Mouse (Mus musculus): ENCODE measurements at regions not wholly inside any gene's neighbourhood (a gene's known extent, or its start where the extent isn't known, plus 50 kb on each side); places are given as distances from the start of the nearest gene placed in this dataset.

DNA sequence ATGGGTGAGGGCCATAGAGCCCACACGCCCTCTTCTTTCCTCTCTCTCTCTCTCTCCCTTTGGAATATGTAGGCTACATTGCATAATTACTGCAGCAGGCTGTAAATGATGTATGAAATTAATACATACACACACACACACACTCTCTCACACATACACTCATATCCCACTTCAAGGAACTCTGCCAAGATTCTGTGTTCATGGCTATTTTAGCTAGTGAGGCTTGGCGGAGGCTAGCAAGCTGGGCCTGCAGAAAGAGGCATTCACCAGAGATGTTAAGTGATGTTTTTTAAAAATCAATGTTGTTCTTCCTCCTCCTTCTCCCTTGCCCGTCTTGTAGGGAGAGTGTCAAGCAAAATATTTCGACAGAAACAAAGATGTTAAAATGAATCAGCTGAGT, 325.1 kb downstream of the Med10 start:
- no peak for DNase-seq (ENCODE audit: low spot score in 2 of 2)

- DNase-seq (ENCODE audit: low spot score in 2 of 2), result no peak
Observed at GRCm38 (mm10) chr13:70134544-70134943, 332.3 kb downstream of the Med10 start.

GRCm38 (mm10) chr13:70136209-70136608, 334.0 kb downstream of the Med10 start:
- no peak for DNase-seq (ENCODE audit: low spot score in 2 of 2)

- no peak for DNase-seq (ENCODE audit: low spot score in 2 of 2)
Observed at GRCm38 (mm10) chr13:70144461-70144860, 342.3 kb downstream of the Med10 start.

- no peak for DNase-seq (ENCODE audit: low spot score in 2 of 2)
Observed at GRCm38 (mm10) chr13:70145466-70145865, 343.3 kb downstream of the Med10 start.

GRCm38 (mm10) chr13:70149041-70149898, 347.1 kb downstream of the Med10 start:
- no peak for DNase-seq (ENCODE audit: low spot score in 2 of 2)

- DNase-seq (ENCODE audit: low spot score in 2 of 2), result no peak
Observed at GRCm38 (mm10) chr13:70149899-70150184, 347.6 kb downstream of the Med10 start.

- no peak for DNase-seq (ENCODE audit: low spot score in 2 of 2)
Observed at GRCm38 (mm10) chr13:70153062-70153461, 350.9 kb downstream of the Med10 start.

GRCm38 (mm10) chr13:70155596-70155995, 353.4 kb downstream of the Med10 start:
- DNase-seq (ENCODE audit: low spot score in 2 of 2), result no peak

DNA sequence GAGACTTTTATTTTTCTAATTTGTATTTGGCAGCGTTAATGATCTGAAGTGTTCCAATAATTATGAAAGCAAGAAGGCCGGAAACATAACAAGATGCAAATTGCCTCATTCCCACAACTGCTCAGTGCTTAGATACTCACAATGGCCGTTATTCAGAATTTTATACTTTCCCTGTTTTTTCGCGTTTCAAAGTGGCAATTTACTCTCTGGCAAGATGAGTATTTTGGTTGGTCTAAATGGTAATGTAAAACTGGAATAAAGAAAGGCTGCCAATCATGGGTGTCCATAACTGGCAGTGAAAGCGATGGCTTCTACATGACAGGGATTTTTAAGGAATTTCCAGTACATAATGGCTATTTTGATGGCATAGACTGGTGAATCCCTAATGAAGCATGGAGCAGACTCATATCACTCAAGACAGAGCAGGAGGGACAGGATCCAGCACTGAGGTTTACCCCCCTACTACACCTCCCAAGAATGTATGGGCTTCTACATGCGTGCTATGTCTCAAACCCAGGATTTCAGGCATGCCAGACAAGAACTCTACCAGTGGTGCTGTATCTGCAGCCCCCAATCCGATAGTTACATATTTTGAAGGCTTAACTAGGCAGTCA, 354.9 kb downstream of the Med10 start:
- DNase-seq (ENCODE audit: low spot score in 2 of 2), result no peak

DNA sequence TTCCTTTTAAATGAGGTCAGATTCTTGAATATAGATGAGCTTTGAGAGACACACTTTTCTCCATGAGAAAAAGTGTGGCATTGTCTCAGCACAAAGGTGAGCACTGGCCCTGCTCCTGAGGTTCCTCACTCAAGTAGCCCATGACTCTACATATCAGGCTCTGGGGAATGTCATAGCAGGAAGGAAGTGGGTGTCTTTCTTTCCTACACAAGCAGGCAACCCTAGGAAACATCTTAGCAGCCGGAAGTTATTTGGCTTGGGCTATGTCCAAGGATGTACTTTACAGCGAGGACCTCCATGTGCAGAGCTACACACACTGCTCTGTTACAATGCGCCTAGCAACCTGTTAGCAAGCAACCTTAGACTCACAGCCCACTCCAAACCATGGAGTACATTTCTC, 356.9 kb downstream of the Med10 start:
- no peak for DNase-seq (ENCODE audit: low spot score in 2 of 2)

DNA sequence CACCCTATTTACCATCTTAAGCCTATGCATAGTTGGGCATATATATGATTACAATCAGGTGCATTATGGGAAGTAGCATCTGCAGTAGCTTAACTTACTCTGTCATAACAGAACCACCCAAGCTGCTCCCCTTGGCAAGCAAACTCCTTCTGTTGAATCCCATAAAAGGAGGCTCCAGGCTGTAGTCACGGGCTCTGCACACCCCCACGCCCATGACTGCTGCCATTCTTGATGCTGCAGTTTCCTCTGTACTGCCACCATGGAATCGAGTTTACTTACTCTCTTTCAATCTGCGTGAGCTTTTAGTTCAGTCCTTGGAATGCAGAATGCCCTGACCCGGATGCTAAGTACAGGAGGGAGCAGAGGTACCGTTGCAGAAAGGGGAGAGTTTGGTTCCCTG, 357.4 kb downstream of the Med10 start:
- DNase-seq (ENCODE audit: low spot score in 2 of 2), result no peak

DNA sequence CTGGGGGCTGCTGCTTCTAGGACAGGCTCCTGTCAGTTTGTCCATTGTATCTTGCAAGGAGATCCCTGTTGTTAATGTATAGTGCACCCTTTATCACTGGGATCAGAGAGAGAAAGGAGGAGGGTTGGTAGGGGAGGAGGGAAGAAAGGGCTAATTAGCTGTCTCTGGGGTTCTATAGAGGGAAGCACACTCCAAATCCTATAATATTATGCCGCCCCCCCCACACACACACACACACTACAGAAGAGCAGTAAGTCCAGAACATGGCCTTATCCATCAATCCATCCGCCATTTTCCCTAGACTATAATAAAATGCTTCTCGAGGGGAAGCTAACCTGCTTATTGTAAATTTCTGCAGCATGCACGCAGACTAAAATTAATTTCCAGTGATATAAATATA, 359.9 kb downstream of the Med10 start:
- no peak for DNase-seq (ENCODE audit: low spot score in 2 of 2)

DNA sequence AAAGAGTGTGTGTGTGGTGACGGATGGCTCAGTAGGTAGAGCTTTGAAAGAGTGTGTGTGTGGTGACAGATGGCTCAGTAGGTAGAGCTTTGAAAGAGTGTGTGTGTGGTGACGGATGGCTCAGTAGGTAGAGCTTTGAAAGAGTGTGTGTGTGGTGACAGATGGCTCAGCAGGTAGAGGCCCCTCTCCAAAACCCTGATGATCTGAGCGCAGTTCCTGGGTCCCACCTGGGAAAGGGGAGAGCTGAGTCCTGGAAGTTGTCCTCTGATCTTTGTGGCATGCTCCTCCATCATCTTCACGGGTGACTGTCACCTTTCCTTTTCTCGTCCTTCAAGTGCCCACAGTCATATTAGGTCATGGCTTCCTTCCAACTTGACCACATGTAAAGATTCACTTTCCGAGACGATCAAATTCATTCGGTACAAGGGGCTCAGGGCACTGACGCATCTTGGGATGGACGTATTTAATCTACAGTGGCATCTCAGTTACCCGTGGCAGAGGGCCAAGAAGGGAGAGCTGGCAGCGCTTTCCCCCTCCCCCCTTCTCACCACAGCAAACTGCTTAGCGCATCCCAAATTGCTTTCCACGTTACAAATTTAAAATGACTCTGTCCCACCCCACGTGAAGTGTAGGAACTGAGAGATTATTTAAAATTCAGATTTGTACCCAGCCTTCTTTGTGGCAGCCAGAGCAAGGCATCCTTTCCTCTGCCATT, 363.5 kb downstream of the Med10 start:
- no peak for DNase-seq (ENCODE audit: low spot score in 2 of 2)

DNA sequence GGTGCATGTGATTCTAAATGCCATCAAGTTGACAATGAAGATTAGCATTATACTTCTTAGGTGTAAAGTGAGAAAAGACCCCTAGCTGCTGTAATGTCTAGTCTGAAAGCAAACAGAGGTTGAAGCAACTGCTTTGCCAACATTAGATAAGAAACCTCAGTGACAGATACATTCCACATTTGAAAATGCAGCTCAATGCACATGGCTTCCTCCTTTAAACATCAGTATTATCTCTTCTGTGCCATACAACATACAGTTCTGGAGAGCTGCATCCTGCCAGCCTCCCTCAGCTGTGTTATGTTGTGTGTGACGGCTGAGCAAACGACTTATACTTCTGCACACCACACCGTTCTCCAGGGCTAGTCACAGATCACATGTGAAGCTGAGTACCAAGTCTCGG, 365.6 kb downstream of the Med10 start:
- DNase-seq (ENCODE audit: low spot score in 2 of 2), result no peak

DNA sequence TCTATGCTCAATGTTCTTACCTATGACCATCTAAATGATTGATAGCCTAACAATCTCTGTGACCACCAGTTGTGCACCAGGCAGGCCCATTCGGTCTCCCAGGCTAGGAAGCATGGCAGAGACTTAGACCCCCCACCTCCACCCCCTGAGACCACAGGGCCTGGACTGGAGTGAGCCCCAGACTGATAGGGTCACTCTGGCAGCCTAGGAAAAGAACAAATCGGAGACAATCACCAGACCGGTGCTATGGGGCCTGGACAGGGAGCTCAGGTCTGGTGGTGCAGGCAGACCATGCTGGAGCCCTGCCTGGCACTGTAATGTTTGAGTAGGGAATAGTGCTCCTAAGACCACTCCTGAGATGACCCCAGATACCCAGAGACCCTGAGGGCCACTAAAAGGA, 366.7 kb downstream of the Med10 start:
- no peak for DNase-seq (ENCODE audit: low spot score in 2 of 2)

DNA sequence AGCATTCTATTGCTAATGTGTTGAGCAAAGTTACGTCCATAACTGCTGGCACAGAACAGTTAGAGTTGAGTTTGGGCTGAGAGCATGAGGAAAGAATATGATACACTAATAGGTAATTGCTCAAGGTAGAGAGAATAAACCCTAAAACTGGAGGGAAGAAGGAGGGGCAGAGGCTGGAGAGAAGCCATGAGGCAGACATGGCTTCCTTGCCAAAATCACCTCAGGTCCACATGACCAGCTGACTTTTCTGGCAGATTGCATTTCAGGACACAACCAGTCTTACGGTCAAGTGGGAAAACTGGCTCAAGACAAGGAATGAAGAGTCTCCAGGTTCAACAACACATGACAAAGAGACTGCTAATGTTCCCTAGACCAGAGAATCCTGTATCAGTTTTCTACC, 374.9 kb downstream of the Med10 start:
- no peak for DNase-seq (ENCODE audit: low spot score in 2 of 2)

GRCm38 (mm10) chr13:70178073-70178491, 375.9 kb downstream of the Med10 start:
- no peak for DNase-seq (ENCODE audit: low spot score in 2 of 2)

DNA sequence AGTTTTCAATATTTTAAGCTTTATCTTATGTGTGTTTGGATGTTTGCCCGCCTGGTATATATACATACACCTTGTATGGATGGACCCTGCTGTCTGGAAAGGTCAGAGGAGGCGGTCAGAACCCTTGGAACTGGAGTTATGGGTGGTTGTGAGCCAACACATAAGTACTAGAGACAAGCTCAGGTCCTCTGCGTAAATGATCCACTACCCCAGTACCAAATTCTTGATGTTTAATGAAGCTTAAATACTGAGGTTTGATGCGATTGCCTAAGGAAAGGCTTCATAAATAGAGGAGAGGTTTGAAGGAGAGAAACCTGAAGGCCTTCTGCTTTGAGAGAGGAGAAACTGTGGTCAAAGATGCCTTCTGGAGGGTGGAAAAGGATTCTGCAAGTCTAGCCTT, 388.8 kb downstream of the Med10 start:
- no peak for DNase-seq (ENCODE audit: low spot score in 2 of 2)

GRCm38 (mm10) chr13:70192101-70193025, 390.2 kb downstream of the Med10 start:
- DNase-seq (ENCODE audit: low spot score in 2 of 2), result no peak

GRCm38 (mm10) chr13:70193270-70193669, 391.1 kb downstream of the Med10 start:
- no peak for DNase-seq (ENCODE audit: low spot score in 2 of 2)

DNA sequence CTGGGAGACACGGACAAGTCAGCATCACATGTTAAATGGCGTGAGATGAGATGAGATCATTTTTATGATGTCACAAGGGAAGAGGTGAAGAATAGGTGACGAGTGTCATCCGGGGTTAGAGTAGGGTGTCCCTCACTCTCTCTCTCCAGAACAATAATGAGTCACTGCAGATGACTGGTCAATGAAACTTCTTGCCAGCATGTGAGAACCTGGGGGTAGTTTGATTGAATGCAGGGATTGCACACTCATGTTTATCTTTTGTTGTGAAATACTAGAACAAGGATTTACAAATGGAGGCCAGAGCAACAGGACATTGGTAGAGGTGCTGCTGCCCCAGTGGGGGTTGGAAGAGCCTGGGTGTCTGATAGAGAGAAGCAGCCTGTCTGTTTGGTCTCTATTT, 393.7 kb downstream of the Med10 start:
- no peak for DNase-seq (ENCODE audit: low spot score in 2 of 2)
